Mouse (Mus musculus): ENCODE data around the gene Nlrp14. TPM values are rescaled to one million over a fixed set of nuclear protein-coding genes. Genes with fewer than 3 reads are reported as not detected.

Nlrp14 gene
- polyA plus RNA-seq, 1 experiment from 2014 or later: not detected

- 73% methylated on average over 5 of the region's 5 CpGs for WGBS
- Histone ChIP-seq H3K27me3 (no peaks in the 10 kb centered on the region), H3K9me3 (no peaks in the 10 kb centered on the region), H3K4me2 (replicated peaks) (no peak overlapping the region), H3K4me3 (no peak overlapping the region), H3K9ac (replicated peaks) (no peak overlapping the region), H3K27ac (replicated peaks) (no peak overlapping the region), H3K4me1 (peaks cover 7% of the 10 kb centered on the region; the same call in 1 of the 2 replicates), H3K36me3 (no peaks in the 10 kb centered on the region)
- no peak for ATAC-seq (ENCODE audit: low FRiP score, low read depth)
Measured at GRCm38 (mm10) chr7:107241371-107241883, 74.6 kb downstream of the Nlrp14 start.

Other genes starting within 250 kb of the Nlrp14 start
- gene Olfr709-ps1, start 234.8 kb upstream of the Nlrp14 start, polyA plus RNA-seq (2016; fragmentation: Nextera tagmentation; extraction: Ambion mirVana): not detected in 2 replicates
- gene Olfr710, start 218.7 kb upstream of the Nlrp14 start, polyA plus RNA-seq (2016; fragmentation: Nextera tagmentation; extraction: Ambion mirVana): not detected in 2 replicates
- gene Olfr6, start 203.1 kb upstream of the Nlrp14 start, polyA plus RNA-seq (2016; fragmentation: Nextera tagmentation; extraction: Ambion mirVana): not detected in 2 replicates
- not detected in 2 replicates for gene Olfr711, start 191.5 kb upstream of the Nlrp14 start, polyA plus RNA-seq (2016; fragmentation: Nextera tagmentation; extraction: Ambion mirVana)
- gene Olfr2, start 160.9 kb upstream of the Nlrp14 start, polyA plus RNA-seq (2016; fragmentation: Nextera tagmentation; extraction: Ambion mirVana): not detected in 2 replicates
- not detected in 2 replicates for gene Olfr713, start 135.8 kb upstream of the Nlrp14 start, polyA plus RNA-seq (2016; fragmentation: Nextera tagmentation; extraction: Ambion mirVana)
- not detected in 2 replicates for gene Olfr714, start 96.0 kb upstream of the Nlrp14 start, polyA plus RNA-seq (2016; fragmentation: Nextera tagmentation; extraction: Ambion mirVana)
- not detected in 2 replicates for gene Olfr17, start 73.8 kb upstream of the Nlrp14 start, polyA plus RNA-seq (2016; fragmentation: Nextera tagmentation; extraction: Ambion mirVana)
- gene Olfr715b, start 56.6 kb upstream of the Nlrp14 start, polyA plus RNA-seq (2016; fragmentation: Nextera tagmentation; extraction: Ambion mirVana): not detected in 2 replicates
- gene Olfr715, start 35.9 kb upstream of the Nlrp14 start, polyA plus RNA-seq (2016; fragmentation: Nextera tagmentation; extraction: Ambion mirVana): not detected in 2 replicates
- gene Olfr716, start 28.7 kb upstream of the Nlrp14 start, polyA plus RNA-seq (2016; fragmentation: Nextera tagmentation; extraction: Ambion mirVana): not detected in 2 replicates
- not detected in 2 replicates for gene Rbmxl2, start 42.5 kb downstream of the Nlrp14 start, polyA plus RNA-seq (2016; fragmentation: Nextera tagmentation; extraction: Ambion mirVana)
- 4.9 and 5.1 TPM in 2 replicates for gene Syt9, start 203.7 kb downstream of the Nlrp14 start, polyA plus RNA-seq (2016; fragmentation: Nextera tagmentation; extraction: Ambion mirVana)

All from midbrain, embryonic 12.5 days (tissue).